Mouse (Mus musculus) liver, embryonic 14.5 days (tissue): ENCODE measurements around the gene Kdm4a.

ENCODE experiments used
- CTCF ChIP-seq: IDR thresholded peaks from 2 replicates; pipeline ENCODE4 v1.5.1; 2016; ENCODE audit warnings: antibody characterized with exemption, low read depth, control low read depth
- EP300 ChIP-seq: IDR thresholded peaks from 2 replicates; pipeline ENCODE4 v1.6.1; 2016; ENCODE audit warnings: antibody characterized with exemption, low read depth

DNA sequence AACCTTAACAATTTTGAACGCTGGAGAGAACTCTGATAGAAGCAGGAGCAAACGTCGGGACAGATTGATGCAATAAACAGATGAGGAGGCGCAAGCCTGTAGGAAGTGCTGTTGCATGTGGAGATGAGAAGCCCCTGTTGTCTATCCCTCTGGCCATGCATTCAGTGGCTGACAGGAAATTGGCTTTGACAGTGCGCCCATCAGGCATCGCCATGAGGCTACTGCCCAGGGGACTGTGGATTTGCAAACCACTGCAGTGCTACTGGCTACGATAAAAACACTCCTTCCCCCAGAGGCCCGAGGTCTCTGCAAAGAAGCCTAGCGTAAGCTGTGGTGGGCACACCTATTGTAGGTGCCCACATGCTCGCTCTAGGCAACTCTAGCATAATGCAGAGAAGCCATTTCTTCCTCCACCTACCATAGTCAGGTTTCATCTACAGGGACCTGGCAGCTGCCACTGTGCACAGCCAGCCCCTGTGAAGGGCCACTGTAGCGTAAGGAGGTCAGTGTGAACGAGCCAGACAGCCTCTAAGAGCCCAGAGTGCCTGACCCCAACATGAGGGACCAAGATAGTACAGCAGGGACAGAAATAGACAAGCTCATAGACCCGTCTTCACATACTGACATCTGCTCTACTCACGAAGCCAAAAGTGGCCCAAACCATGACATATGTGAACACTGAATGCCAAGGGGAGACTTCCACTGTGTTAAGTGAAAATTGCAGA is 29.7 kb downstream of the Kdm4a start:
- TF ChIP-seq CTCF, result no peak
- TF ChIP-seq EP300, result no peak
